Mouse (Mus musculus): ENCODE results near the gene Skida1. TPM values are rescaled to one million over a fixed set of nuclear protein-coding genes. Genes with fewer than 3 reads are reported as not detected.
A peak's percentile ranks its signal among the peaks of the same experiment; 100 is the strongest.

Skida1 gene
- polyA plus RNA-seq, 1 experiment: 5.4 TPM

DNA sequence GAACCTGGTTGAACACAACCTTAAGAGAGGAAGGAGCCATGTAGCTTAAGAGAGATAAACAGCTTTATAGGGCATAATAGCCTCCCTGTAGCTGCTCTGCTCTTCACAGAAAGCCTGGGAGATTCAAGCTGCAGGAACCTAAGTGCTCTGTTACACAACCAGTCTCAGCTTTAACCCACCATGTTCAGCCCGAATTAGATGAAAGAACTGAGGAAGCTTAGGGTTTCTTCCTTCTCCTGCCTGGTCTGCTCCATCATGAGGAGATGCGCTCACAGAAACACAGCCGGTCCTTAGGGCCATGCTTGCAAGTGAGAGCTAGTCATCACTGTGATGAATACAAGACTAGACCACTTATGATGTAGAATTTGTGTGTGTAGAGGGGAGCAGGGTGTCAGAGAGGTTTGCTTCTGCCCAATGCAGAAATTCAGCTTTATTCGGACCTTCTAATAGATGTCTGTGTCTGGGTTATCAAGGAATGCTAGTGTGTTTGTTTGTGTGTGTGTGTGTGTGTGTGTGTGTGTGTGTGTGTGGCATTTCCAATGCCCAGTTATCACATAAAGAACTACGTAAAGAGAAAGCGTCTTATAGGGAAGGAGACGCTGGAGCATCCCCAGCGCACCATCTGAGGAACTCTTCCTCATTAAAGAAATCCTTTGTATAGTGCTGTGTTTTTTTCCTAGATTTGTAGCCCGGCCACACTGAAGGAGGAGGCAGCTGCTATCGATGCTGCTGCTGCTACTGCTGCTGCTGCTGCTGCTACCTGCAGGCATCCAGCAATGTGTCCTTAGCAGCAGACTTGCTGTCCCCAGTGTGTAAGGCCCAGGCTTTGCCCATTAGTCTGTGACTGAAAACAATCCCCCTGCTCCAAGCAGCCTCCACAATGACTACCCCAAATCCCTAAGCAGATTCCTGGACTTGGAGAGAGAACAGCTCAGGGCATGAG is 15.4 kb downstream of the Skida1 start:
- Histone ChIP-seq H3K4me1 (ENCODE audit: control insufficient read depth, insufficient read depth, low read length) (no peaks in the 10 kb centered on the region), H3K27ac (ENCODE audit: insufficient read depth, low read length) (no peak overlapping the region), H3K4me3 (ENCODE audit: insufficient read depth, low read length) (no peak overlapping the region)
- no peak for TF ChIP-seq POLR2A (IDR thresholded peaks at IDR 0.05; ENCODE audit: extremely low read depth, insufficient read depth, low read length)
- TF ChIP-seq CTCF (IDR thresholded peaks at IDR 0.05; ENCODE audit: extremely low read depth, insufficient read depth, low read length): no peak

- no peaks in the 10 kb centered on the region for H3K4me1 ChIP-seq (ENCODE audit: control insufficient read depth, insufficient read depth, low read length)
- H3K27ac ChIP-seq (ENCODE audit: insufficient read depth, low read length): no peak overlapping the region
- TF ChIP-seq POLR2A (IDR thresholded peaks at IDR 0.05; ENCODE audit: extremely low read depth, insufficient read depth, low read length) (no peak), CTCF (IDR thresholded peaks at IDR 0.05; ENCODE audit: extremely low read depth, insufficient read depth, low read length) (no peak)
- H3K4me3 ChIP-seq (ENCODE audit: insufficient read depth, low read length): no peak overlapping the region
Observed at GRCm38 (mm10) chr2:18032538-18032895, 16.3 kb downstream of the Skida1 start.

GRCm38 (mm10) chr2:18031831-18032537 is 16.9 kb downstream of the Skida1 start:
- H3K4me3 ChIP-seq (ENCODE audit: insufficient read depth, low read length): peak overlapping the region; percentile 28
- peak overlapping the region; percentile 33 for H3K27ac ChIP-seq (ENCODE audit: insufficient read depth, low read length)
- no peak for TF ChIP-seq POLR2A (IDR thresholded peaks at IDR 0.05; ENCODE audit: extremely low read depth, insufficient read depth, low read length)
- no peaks in the 10 kb centered on the region for H3K4me1 ChIP-seq (ENCODE audit: control insufficient read depth, insufficient read depth, low read length)

DNA sequence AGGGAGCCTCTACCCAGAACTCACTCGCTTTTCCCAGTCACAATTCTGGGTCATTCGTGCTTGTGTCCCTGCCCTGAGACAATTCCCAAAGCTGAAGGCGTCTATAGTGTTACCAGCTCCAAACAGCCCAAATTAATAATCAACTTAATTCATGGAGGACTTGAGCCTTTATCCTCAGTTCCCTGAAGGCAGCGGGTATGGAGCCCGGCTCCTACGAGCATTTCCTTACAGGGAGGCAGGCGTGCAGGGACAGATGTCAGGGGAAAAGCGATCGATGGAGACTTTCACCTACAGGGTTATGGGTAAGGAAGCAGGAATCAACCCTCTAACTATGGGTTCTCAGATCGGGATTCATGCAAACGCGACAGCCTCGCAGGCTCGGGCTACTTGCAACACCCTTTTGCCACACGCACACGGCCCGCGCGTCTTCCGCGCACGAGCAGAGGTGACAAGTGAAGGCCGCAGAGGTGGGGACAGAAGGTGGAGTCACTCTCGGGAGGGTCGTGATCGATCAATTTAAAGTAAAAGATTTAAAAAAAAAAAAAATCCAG is 17.5 kb downstream of the Skida1 start:
- Histone ChIP-seq H3K4me1 (ENCODE audit: control insufficient read depth, insufficient read depth, low read length) (no peaks in the 10 kb centered on the region), H3K4me3 (ENCODE audit: insufficient read depth, low read length) (peak overlapping the region; percentile 28), H3K27ac (ENCODE audit: insufficient read depth, low read length) (peak overlapping the region; percentile 33)
- TF ChIP-seq CTCF (IDR thresholded peaks at IDR 0.05; ENCODE audit: extremely low read depth, insufficient read depth, low read length): no peak
- TF ChIP-seq POLR2A (IDR thresholded peaks at IDR 0.05; ENCODE audit: extremely low read depth, insufficient read depth, low read length): no peak

DNA sequence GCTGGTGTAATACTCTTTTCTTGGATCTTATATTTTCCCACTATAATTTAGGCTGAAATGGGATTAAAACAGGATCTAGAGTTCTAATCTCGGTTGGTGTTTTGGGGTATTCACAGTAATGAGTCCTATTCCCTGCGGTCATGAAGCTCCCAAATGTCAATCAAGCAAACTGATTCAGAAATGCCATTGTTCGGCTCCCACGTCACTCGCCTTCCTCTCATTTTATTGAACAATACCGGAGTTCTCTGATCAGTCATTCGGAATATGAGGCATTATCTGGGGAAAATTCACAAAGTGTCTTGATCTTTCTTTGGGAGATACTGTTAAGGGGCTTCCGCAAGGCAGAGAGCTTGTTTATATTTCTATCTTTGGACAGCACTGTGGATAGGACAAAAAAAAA is 18.3 kb downstream of the Skida1 start:
- TF ChIP-seq POLR2A (IDR thresholded peaks at IDR 0.05; ENCODE audit: extremely low read depth, insufficient read depth, low read length): no peak
- no peak overlapping the region for H3K27ac ChIP-seq (ENCODE audit: insufficient read depth, low read length)
- H3K4me1 ChIP-seq (ENCODE audit: control insufficient read depth, insufficient read depth, low read length): no peaks in the 10 kb centered on the region; the same call in 1 of the 2 replicates
- no peak overlapping the region for H3K4me3 ChIP-seq (ENCODE audit: insufficient read depth, low read length)

- H3K4me3 ChIP-seq (ENCODE audit: insufficient read depth, low read length): no peak overlapping the region
- H3K4me1 ChIP-seq (ENCODE audit: control insufficient read depth, insufficient read depth, low read length): no peaks in the 10 kb centered on the region; the same call in 1 of the 2 replicates
- TF ChIP-seq CTCF (IDR thresholded peaks at IDR 0.05; ENCODE audit: extremely low read depth, insufficient read depth, low read length) (no peak), POLR2A (IDR thresholded peaks at IDR 0.05; ENCODE audit: extremely low read depth, insufficient read depth, low read length) (no peak)
- no peak overlapping the region for H3K27ac ChIP-seq (ENCODE audit: insufficient read depth, low read length)
Observed at GRCm38 (mm10) chr2:18029656-18030055, 19.2 kb downstream of the Skida1 start.

- Histone ChIP-seq H3K4me1 (ENCODE audit: control insufficient read depth, insufficient read depth, low read length) (no peaks in the 10 kb centered on the region; the same call in 1 of the 2 replicates), H3K27ac (ENCODE audit: insufficient read depth, low read length) (peak overlapping the region; percentile 95), H3K4me3 (ENCODE audit: insufficient read depth, low read length) (peak overlapping the region; percentile 86)
- peak; percentile 44; the same call in 1 of the 2 replicates for TF ChIP-seq POLR2A (IDR thresholded peaks at IDR 0.05; ENCODE audit: extremely low read depth, insufficient read depth, low read length)
- TF ChIP-seq CTCF (IDR thresholded peaks at IDR 0.05; ENCODE audit: extremely low read depth, insufficient read depth, low read length): no peak
Observed at GRCm38 (mm10) chr2:18028140-18029021, 20.5 kb downstream of the Skida1 start.

DNA sequence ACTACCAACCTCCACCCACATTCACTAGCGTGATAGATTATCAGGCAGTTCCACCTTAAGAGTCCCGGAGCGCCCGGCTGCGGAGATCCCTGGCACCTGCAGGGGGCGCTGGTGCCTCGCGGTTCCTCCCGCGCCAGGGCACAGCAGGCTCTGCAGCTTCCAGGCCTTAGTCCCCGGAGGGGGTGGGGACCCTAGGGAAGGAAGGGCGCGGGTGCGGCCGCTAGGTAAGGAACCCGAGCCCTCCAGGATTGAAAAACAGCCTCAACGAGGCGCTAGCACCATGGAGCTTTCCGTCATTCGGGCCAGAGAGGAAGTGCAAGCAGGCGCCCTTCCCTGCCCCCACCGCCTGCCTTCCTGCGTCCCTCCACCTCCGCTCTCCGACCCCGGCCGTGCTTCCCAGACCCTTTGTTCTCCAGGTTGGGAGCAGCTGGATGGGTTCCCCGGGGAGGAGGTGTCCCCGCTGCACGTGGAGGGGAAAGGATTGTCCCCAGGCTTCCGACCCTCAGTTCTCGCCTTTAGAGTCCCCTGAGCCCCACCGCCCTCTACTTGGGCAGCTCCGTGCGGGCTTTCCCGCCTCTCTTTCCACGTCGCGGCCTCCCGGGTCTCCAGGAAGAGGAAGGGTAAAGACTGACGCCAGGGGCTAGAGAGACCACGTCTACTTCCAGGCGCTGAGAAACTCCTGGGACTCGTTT is 21.3 kb downstream of the Skida1 start:
- Histone ChIP-seq H3K27ac (ENCODE audit: insufficient read depth, low read length) (peak overlapping the region; percentile 95), H3K4me3 (ENCODE audit: insufficient read depth, low read length) (peak overlapping the region; percentile 86), H3K4me1 (ENCODE audit: control insufficient read depth, insufficient read depth, low read length) (no peaks in the 10 kb centered on the region; the same call in 1 of the 2 replicates)
- TF ChIP-seq POLR2A (IDR thresholded peaks at IDR 0.05; ENCODE audit: extremely low read depth, insufficient read depth, low read length) (peak; percentile 12; the same call in 1 of the 2 replicates), CTCF (IDR thresholded peaks at IDR 0.05; ENCODE audit: extremely low read depth, insufficient read depth, low read length) (peak; percentile 69)
